Mouse (Mus musculus) Patski (cell line): Measurements from ENCODE around the gene Pard3. TPM values are rescaled to one million over a fixed set of nuclear protein-coding genes. Genes with fewer than 3 reads are reported as not detected.

ENCODE experiments used
- ATAC-seq: fragments of 100-300 bp; one replicate; pipeline ENCODE4 v1.8.0; 2021
- CTCF ChIA-PET: fragments of 350-600 bp; sonication (Branson Sonifier 250); formaldehyde crosslinking; loops from one replicate; lab custom pipeline; 2022; ENCODE audit warnings: inconsistent platforms; lab: Charles Lee
- POLR2A ChIA-PET: fragments of 350-600 bp; sonication (Branson Sonifier 250); formaldehyde crosslinking; loops from one replicate; lab custom pipeline; 2022; ENCODE audit warnings: antibody characterized with exemption, inconsistent platforms; lab: Charles Lee
- DNase-seq: peaks from one replicate; pipeline ENCODE4 v3.0.0-alpha.2; 2011; ENCODE audit warnings: low read depth, low spot score
- H3K27me3 ChIP-seq: fragments of 371-371 bp; one replicate; pipeline ENCODE4 v1.5.1; 2021
- CTCF ChIP-seq: fragments of 100-300 bp; IDR thresholded peaks from one replicate; pipeline ENCODE4 v1.5.1; 2021
- in situ Hi-C: fragments of 300-500 bp; cut with MboI; formaldehyde crosslinking; loops from 3 replicates; pipeline ENCODE4 v1.11.1; 2018; ENCODE audit warnings: low pct_unique_long_range_greater_than_20kb, mixed read lengths
- polyA plus RNA-seq: library from polyadenylated mRNA; unstranded; gene quantifications from one replicate; pipeline ENCODE4 v1.2.3, GENCODE M21; 2021

Gene Pard3
- polyA plus RNA-seq, 1 experiment from 2014 or later = 36.8 TPM

GRCm38 (mm10) chr8:127514810-127515735 lies 451.4 kb downstream of the Pard3 start:
- no peak for TF ChIP-seq CTCF
- CTCF ChIA-PET = no interaction called here
- ATAC-seq = no peak
- H3K27me3 ChIP-seq = no peaks in the 10 kb centered on the region
- POLR2A ChIA-PET = no interaction called here
- in situ Hi-C loops = no loop called here
- DNase-seq = no peak

GRCm38 (mm10) chr8:127516043-127516442 lies 452.4 kb downstream of the Pard3 start:
- no peak for TF ChIP-seq CTCF
- in situ Hi-C loops = no loop called here
- ChIA-PET POLR2A (no interaction called here), CTCF (no interaction called here)
- ATAC-seq (no peak), DNase-seq (no peak)
- no peaks in the 10 kb centered on the region for H3K27me3 ChIP-seq

GRCm38 (mm10) chr8:127525673-127526072 lies 462.0 kb downstream of the Pard3 start:
- H3K27me3 ChIP-seq = no peaks in the 10 kb centered on the region
- ATAC-seq (no peak), DNase-seq (no peak)
- in situ Hi-C loops = no loop called here
- no peak for TF ChIP-seq CTCF
- POLR2A ChIA-PET = no interaction called here
- CTCF ChIA-PET = interaction anchor here (1.2 to 1.8 kb wide), 2 partner anchors 12 to 19 kb away, joined by 3 to 4 read pairs; no protein-coding TSS in a partner anchor

GRCm38 (mm10) chr8:127528315-127528714 lies 464.6 kb downstream of the Pard3 start:
- DNase-seq (no peak), ATAC-seq (no peak)
- no peak for TF ChIP-seq CTCF
- POLR2A ChIA-PET = no interaction called here
- CTCF ChIA-PET = interaction anchor here (0.9 kb wide), 1 partner anchor 27 kb away, joined by 4 read pairs; no protein-coding TSS in a partner anchor
- in situ Hi-C loops = no loop called here
- H3K27me3 ChIP-seq = no peaks in the 10 kb centered on the region

- H3K27me3 ChIP-seq = no peaks in the 10 kb centered on the region
- ChIA-PET CTCF (interaction anchor here (0.8 kb wide), 1 partner anchor 17 kb away, joined by 3 read pairs; no protein-coding TSS in a partner anchor), POLR2A (no interaction called here)
- no peak for TF ChIP-seq CTCF
- no peak for DNase-seq
- in situ Hi-C loops = no loop called here
- no peak for ATAC-seq
Observed at GRCm38 (mm10) chr8:127529746-127530145, 466.1 kb downstream of the Pard3 start.

- ChIA-PET CTCF (no interaction called here), POLR2A (no interaction called here)
- in situ Hi-C loops = no loop called here
- ATAC-seq (no peak), DNase-seq (no peak)
- H3K27me3 ChIP-seq = no peaks in the 10 kb centered on the region
- TF ChIP-seq CTCF = no peak
Observed at GRCm38 (mm10) chr8:127531866-127532265, 468.2 kb downstream of the Pard3 start.

- POLR2A ChIA-PET = no interaction called here
- no peak for ATAC-seq
- TF ChIP-seq CTCF = no peak
- in situ Hi-C loops = no loop called here
- H3K27me3 ChIP-seq = no peaks in the 10 kb centered on the region
- DNase-seq = no peak
- CTCF ChIA-PET = no interaction called here
Observed at GRCm38 (mm10) chr8:127534789-127535188, 471.1 kb downstream of the Pard3 start.

GRCm38 (mm10) chr8:127535192-127535845 lies 471.6 kb downstream of the Pard3 start:
- in situ Hi-C loops = no loop called here
- H3K27me3 ChIP-seq = no peaks in the 10 kb centered on the region
- POLR2A ChIA-PET = no interaction called here
- ATAC-seq = no peak
- CTCF ChIA-PET = no interaction called here
- no peak for TF ChIP-seq CTCF
- no peak for DNase-seq

GRCm38 (mm10) chr8:127535846-127536220 lies 472.1 kb downstream of the Pard3 start:
- no peak for DNase-seq
- TF ChIP-seq CTCF = no peak
- ChIA-PET CTCF (no interaction called here), POLR2A (no interaction called here)
- ATAC-seq = no peak
- no peaks in the 10 kb centered on the region for H3K27me3 ChIP-seq
- in situ Hi-C loops = no loop called here

GRCm38 (mm10) chr8:127539803-127540202 lies 476.1 kb downstream of the Pard3 start:
- POLR2A ChIA-PET = no interaction called here
- no peak for TF ChIP-seq CTCF
- ATAC-seq (no peak), DNase-seq (no peak)
- CTCF ChIA-PET = no interaction called here
- in situ Hi-C loops = no loop called here
- H3K27me3 ChIP-seq = no peaks in the 10 kb centered on the region

- in situ Hi-C loops = no loop called here
- ChIA-PET CTCF (no interaction called here), POLR2A (interaction anchor here (0.6 kb wide), 1 partner anchor 120 kb away, joined by 3 read pairs; no protein-coding TSS in a partner anchor)
- DNase-seq = no peak
- no peak for TF ChIP-seq CTCF
- H3K27me3 ChIP-seq = no peaks in the 10 kb centered on the region
- ATAC-seq = no peak
Observed at GRCm38 (mm10) chr8:127540273-127540672, 476.6 kb downstream of the Pard3 start.
